Mouse (Mus musculus): ENCODE results near the gene C4b. TPM values are rescaled to one million over a fixed set of nuclear protein-coding genes. Genes with fewer than 3 reads are reported as not detected.
"Not testable (repeated sequence)": the region's sequence is repeated elsewhere in the genome, so short reads cannot be mapped to it uniquely, and the experiment has no call there.

C4b gene
- total RNA-seq (2021), result 1 to 10 TPM; 5.2 to 8.0 TPM
- long read RNA-seq, experiment 1, partial matches to known transcripts, result 2 of 2 reads
- long read RNA-seq, experiment 1, other reads (novel, unspliced or antisense), result 0 of 2 reads
- long read RNA-seq, experiment 2, full-length matches to known transcripts, result 1 of 5 reads
- long read RNA-seq, experiment 2, partial matches to known transcripts, result 3 of 5 reads
- long read RNA-seq, experiment 2, other reads (novel, unspliced or antisense), result 1 of 5 reads

DNA sequence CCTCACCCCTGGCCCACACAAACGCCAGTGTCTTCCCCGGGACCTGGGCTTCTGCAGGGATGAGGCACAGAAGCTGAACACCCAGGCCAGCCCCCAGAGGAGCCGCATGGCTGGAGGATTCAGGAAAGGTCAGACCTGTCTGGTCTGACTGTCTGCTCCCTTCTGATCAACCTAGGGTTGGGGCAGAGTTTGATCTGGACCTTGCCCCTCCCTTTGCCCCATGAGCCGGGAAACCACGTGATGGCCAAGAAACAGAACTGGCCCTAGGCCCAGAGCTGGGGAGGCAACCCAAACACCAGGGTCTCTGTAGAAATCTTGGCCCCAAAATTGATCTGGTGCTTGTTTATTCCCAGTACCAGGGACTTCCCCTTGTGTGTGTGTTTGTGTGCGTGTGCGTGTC, at the start of gene C4b:
TSS of gene C4b (minus strand) at position 164 of the 400 bp plus-strand sequence.
- intact Hi-C loops (cut with DNase I), result no loop called here
- DNase-seq (ENCODE audit: low spot score in 2 of 2), result no peak

- DNase-seq (ENCODE audit: low spot score in 2 of 2), result peak; percentile 53 to 59
- intact Hi-C loops (cut with DNase I), result loop anchor here (5.0 kb wide), 1 partner anchor 76 kb away; no protein-coding TSS in a partner anchor
Measured at GRCm38 (mm10) chr17:34777680-34778325, 34.1 kb upstream of the C4b start.

DNA sequence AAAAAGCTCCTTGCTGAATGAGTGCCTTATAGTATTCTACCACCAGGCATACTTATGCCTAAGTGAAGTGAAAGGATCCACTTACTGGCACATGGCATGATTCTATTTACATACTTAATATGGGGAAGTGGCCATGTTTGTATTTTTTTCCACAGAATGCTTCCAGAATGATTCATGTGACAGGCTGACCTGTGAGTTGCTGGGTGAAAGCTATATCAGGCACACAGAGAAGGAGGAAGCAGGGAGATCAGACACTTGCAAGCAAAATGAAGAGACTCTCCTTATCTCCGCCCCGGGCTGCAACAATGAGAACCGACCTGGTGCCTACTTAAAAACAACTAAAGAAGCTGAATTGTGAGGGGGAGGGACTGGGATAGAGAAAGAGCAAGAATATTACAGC, 17.8 kb upstream of the C4b start:
- intact Hi-C loops (cut with DNase I), result no loop called here
- DNase-seq (ENCODE audit: low spot score in 2 of 2), result no peak

- intact Hi-C loops (cut with DNase I), result no loop called here
- DNase-seq (ENCODE audit: low spot score in 2 of 2), result no peak
Measured at GRCm38 (mm10) chr17:34746531-34746930, 2.8 kb upstream of the C4b start.

- DNase-seq (ENCODE audit: low spot score in 2 of 2); intact Hi-C loops (cut with DNase I): not testable (repeated sequence)
Measured at GRCm38 (mm10) chr17:34745166-34745565, 1.5 kb upstream of the C4b start.

DNA sequence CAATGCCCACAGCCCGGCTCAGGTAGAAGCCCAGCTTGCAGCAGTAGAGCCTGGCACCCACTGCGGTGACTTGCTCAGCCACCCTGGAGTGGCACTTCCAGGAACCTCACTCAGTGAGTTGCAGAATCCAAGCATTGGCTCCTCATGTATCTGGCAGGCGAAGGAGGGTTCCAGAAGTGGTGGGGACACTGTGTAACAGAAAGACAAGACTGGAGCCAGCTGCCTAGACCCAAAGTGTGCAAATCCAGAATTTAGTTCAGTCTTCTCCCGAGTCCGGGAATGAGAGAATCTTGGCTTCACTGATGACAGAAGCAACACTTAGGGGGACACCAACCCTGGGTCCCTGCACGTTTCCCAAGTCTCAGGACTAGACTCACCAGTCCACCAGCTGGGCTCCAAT, 929 bp upstream of the C4b start:
- intact Hi-C loops (cut with DNase I); DNase-seq (ENCODE audit: low spot score in 2 of 2): not testable (repeated sequence)

GRCm38 (mm10) chr17:34744206-34744605, 524 bp upstream of the C4b start:
- no peak for DNase-seq (ENCODE audit: low spot score in 2 of 2)
- intact Hi-C loops (cut with DNase I), result no loop called here

- intact Hi-C loops (cut with DNase I), result no loop called here
- no peak for DNase-seq (ENCODE audit: low spot score in 2 of 2)
Measured at GRCm38 (mm10) chr17:34740280-34740679, 3.4 kb downstream of the C4b start.

DNA sequence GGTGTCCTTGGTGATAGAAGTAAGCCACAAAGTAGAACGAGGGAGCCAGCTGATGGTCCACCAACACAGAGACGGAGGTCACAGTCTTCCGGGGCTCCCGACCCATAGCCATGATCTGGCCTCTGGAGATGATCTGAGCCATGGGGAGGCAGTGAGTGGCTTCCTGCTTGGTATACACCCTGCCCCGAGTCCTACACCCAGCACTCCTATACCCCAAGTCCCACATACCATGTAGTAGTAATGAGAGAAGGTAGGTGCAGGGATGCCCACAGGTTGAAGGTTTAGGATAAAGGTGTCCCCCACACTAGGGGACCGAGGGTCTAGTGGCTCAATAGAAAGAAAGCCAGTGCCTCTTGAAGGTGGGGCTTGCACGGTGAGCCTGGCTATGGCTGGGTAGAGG, 4.0 kb downstream of the C4b start:
- DNase-seq (ENCODE audit: low spot score in 2 of 2); intact Hi-C loops (cut with DNase I): not testable (repeated sequence)

GRCm38 (mm10) chr17:34737466-34737865, 6.2 kb downstream of the C4b start:
- DNase-seq (ENCODE audit: low spot score in 2 of 2); intact Hi-C loops (cut with DNase I): not testable (repeated sequence)

GRCm38 (mm10) chr17:34729779-34730553, 13.7 kb downstream of the C4b start:
- not testable (repeated sequence) for DNase-seq (ENCODE audit: low spot score in 2 of 2)
- intact Hi-C loops (cut with DNase I), result loop anchor here (5.0 kb wide), 1 partner anchor 82 kb away; no protein-coding TSS in a partner anchor

DNA sequence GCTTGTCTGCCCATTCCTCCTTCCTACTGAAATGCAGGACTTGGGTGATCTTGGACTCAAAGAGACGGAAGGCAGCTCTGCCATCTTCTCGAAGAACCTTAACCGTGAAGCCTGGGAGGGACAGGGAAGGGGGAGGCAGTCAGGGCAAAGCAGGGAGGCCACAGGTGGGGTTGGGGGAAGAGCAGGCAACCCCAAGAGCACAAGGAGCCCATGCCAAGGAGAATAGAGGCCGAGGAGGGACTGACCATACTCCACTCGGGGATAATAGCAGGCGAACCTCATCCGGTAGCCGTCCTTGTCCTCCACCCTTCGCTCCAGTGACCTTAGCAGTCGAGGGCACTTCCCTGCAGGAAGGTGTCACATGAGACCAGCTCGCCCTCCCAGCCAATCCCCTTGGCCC, 14.5 kb downstream of the C4b start:
- DNase-seq (ENCODE audit: low spot score in 2 of 2); intact Hi-C loops (cut with DNase I): not testable (repeated sequence)

- intact Hi-C loops (cut with DNase I), result no loop called here
- no peak for DNase-seq (ENCODE audit: low spot score in 2 of 2)
Measured at GRCm38 (mm10) chr17:34727887-34728286, 15.8 kb downstream of the C4b start.

- intact Hi-C loops (cut with DNase I), result no loop called here
- no peak for DNase-seq (ENCODE audit: low spot score in 2 of 2)
Measured at GRCm38 (mm10) chr17:34723066-34723465, 20.6 kb downstream of the C4b start.

GRCm38 (mm10) chr17:34722238-34722637, 21.4 kb downstream of the C4b start:
- intact Hi-C loops (cut with DNase I); DNase-seq (ENCODE audit: low spot score in 2 of 2): not testable (repeated sequence)

GRCm38 (mm10) chr17:34719886-34720285, 23.8 kb downstream of the C4b start:
- DNase-seq (ENCODE audit: low spot score in 2 of 2); intact Hi-C loops (cut with DNase I): not testable (repeated sequence)

DNA sequence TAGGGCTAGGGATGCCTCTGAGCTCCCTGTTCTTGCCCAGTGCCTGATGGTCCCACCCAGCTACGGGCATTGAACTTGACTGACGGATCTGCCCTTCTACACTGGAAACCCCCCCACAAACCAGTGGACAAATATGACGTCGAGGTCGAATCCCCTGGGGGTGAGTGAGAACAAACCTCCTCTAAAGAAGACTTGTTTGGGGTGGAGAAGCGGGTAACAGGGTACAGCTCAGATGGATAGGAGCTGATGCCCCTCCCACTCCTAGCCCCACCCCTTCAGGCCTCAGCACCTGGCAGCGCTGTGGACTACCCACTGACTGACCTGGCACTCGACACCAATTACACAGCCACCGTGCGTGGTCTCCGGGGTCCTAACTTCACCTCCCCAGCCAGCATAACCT, 26.3 kb downstream of the C4b start:
- no peak for DNase-seq (ENCODE audit: low spot score in 2 of 2)
- intact Hi-C loops (cut with DNase I), result no loop called here

DNA sequence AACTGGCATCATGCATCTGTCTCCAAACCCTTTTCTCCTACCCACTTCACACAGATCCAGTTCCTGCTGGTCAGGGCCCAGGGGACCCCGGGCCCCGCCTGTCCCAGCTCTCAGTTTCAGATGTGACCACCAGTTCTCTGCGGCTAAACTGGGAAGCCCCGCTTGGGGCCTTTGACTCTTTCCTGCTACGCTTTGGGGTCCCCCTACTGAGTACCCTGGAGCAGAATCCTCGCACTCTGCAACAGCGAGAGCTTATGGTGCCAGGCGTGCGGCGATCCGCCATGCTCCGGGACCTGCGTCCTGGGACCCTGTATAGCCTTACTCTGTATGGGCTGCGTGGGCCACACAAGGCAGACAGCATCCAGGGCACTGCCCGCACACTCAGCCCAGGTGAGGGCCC, 27.4 kb downstream of the C4b start:
- intact Hi-C loops (cut with DNase I), result no loop called here
- no peak for DNase-seq (ENCODE audit: low spot score in 2 of 2)

DNA sequence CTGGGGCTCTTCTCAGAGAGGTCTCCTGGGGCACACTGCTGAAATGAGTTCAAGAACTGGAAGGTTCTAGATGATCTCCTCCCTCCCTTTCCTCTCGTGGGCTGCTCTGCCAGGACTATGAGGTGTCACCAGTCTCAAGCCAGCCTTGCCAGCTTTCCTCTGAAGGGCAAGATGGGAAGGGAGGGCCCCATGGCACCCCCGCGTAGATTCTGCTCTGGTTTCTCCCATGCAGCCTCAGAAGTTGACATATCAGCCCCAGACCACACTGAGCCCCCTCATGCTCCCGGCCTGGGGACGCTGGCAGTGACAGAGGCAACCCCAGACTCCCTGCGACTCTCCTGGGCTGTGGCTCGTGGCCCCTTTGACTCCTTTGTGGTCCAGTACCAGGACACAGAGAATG, 28.2 kb downstream of the C4b start:
- DNase-seq (ENCODE audit: low spot score in 2 of 2); intact Hi-C loops (cut with DNase I): not testable (repeated sequence)

GRCm38 (mm10) chr17:34714908-34715445, 28.7 kb downstream of the C4b start:
- not testable (repeated sequence) for DNase-seq (ENCODE audit: low spot score in 2 of 2)
- intact Hi-C loops (cut with DNase I), result loop anchor here (5.0 kb wide), 1 partner anchor 63 kb away; no protein-coding TSS in a partner anchor
